Mouse (Mus musculus) R1 (cell line): ENCODE data around the gene Tspan7.

Source experiments
- DNase-seq: peaks from one replicate; pipeline ENCODE4 v3.0.0-alpha.2; 2018; ENCODE audit warnings: low read depth, low spot score

The Tspan7 gene

DNA sequence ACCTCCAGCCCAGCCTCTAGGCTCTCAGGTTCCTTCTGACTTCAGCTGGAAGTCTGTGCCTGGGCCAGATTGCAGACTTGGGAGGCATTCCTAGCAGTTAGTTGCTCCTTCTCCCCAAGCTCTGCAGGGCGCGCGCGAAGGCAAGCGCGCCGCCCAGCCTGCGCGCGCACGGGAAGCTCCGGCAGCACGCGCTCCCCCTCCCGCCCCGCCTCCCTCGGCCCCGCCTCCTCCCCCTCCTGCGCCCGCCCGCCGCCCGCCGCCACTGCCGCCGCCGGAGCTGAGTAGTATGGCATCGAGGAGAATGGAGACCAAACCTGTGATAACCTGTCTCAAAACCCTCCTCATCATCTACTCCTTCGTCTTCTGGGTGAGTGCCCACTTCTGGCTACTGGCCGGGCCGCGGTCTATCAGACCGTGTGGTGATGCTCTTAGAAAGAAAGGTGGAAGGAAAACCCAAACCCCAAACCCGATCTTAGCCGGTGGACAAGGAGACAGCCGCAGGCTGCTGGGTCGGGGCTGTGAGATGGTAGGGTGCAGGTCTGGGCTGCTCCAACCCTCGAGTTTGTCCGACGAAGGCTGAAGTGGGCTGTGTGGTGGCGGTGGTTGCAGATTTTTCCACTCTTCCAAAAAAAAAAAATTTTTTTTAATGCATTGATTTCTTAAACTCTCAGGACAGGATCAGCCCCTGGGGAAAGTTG is at the start of gene Tspan7:
Gene Tspan7, plus strand, starts transcription at position 287 of the 698 bp plus-strand sequence.
- DNase-seq = peak; percentile 36

- no peak for DNase-seq
These were observed 35.5 kb upstream of the Tspan7 start for GRCm38 (mm10) chrX:10449323-10449980.

GRCm38 (mm10) chrX:10450143-10451060 is 34.6 kb upstream of the Tspan7 start:
- DNase-seq = no peak

DNA sequence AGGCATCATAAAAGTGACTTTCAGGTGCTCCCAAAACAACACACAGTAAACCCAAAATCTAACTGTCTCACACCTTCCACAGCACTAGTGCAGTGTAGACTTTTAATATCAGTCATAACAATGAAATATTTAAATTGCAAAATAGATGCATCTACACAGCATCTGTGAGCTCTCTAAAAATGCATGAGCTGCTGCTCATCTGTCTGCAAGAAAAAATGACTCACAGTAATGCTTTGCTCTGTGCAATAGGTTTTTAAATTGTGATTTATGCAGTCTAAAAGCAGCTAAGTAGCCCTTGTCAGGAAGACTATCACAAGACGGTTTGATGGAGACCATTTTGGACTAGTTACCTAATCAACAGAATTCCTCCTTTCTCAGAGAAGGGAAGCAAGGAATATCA is 31.2 kb upstream of the Tspan7 start:
- DNase-seq = no peak

GRCm38 (mm10) chrX:10457256-10457655 is 27.7 kb upstream of the Tspan7 start:
- no peak for DNase-seq

DNA sequence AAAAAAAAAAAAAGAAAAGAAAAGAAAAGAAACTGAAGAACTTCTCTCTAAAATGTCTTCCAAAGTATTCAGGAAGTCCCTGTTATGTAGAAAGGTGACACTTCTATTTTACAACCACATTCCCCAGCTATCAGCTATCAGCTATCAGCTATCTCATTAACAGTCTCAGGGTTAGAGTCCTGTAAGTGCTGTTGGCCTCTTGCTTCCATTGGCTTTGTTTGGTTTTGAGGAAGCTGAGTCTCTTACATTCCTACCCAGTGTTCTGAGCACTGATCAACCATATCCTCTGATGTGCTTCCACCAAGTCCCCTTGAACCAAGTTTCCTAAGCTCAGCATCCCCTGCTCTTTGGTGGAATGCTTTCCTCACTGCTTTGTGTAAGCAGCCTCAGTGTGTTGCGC is 7.9 kb upstream of the Tspan7 start:
- DNase-seq = no peak

DNA sequence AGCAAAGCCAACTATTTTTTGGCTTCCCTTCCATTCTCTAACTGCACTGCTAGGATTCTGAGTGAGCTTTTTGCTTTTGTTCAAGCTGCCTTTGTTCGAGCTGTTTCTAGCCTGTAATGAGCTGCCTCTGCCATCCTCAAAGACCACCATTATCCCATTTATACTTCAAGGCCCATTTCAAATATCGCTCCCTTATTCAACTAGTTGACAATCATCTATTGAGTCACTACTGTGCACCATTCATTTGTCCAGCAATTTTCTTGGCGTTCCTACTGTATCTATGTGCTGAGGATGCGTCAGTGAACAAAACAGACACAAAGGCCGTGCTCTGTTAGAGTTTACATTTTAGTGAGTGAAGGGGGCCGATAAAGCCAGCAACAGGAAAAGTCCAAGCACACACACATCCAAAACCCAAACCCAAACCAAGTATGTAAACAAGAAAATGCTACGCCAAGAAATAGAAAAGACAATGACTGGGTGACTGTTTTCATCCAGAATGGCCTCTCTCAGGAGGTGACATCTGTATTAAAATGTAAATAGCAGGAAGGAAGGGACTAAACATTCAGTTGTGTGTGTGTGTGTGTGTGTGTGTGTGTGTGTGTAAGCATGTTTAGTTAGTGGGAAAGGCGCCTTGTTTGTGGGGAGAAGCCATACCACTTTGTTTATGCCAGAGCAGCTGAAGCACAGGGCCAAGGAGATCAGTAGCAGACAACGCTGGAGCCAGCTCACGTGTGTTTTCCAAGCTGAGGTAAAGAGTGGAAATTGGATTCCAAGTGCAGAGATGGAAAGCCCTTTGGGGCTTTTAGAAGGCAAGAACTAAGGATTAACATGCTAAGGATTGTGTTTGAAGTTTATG is 5.7 kb upstream of the Tspan7 start:
- DNase-seq = no peak

DNA sequence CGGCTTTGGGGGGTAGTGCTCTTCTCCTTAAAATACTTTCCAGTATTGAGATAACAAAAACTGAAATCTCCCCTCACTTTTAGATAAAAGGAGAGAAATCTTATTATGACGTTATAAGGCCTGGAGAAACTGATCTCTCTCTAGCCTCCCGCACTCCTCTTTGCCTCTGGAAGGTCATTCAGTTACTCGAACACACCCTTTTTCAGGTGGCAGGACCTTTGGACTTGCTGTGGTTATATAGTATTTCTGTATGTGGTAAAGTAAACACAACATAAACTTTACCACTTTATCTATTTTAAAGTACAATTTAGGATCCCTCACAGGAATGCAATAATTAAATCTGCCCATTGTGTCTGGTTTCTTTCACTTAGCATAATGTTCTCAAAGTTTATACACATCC is 5.0 kb upstream of the Tspan7 start:
- DNase-seq = no peak

DNA sequence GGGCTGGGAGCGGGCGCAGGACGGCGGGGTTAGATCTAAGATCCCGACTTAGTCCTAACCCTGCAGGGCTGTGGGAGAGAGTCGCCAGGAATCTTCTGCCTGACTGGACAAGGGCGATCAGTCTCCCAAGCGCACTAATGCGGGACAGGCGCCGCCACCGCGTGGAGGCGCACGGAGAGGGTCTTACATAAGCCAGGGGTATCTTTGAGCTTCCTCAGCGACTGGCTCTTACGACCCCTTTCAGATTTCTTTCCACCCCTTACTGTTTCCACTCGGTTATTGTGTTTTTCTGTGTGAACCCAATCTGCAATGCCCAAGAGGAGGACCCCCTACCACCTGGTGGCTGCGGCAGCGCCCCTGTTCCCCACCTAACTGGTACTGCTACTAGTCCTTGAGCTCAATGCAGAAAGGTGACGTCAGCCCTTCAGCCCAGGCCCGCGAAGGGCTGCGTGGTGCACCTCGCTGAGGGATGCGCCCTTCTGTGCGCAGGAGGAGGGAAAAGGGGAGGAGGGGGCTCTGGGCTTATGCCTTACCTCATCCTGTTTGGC is 780 bp downstream of the Tspan7 start:
- DNase-seq = peak; percentile 8

DNA sequence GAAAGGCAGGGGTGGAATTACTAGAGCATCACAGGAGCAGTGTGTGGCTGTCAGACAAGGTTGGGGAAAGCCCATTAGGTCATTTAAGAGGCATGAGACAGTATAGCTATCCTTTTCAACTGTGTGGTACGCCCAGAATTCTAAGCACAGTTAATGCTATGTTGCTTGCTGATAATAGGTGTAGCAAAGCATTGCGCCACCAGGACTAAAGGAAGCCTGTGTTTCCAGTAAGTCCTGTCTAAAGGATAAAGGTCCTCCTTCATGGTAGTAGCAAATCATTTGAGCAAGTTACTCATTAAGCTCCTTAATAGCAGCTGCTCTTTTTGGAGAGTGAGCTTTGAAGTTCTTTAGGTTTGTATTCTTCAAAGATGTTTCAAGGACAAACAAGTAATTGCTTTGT is 13.6 kb downstream of the Tspan7 start:
- DNase-seq = no peak

- no peak for DNase-seq
These were observed 17.7 kb downstream of the Tspan7 start for GRCm38 (mm10) chrX:10502616-10503015.

DNA sequence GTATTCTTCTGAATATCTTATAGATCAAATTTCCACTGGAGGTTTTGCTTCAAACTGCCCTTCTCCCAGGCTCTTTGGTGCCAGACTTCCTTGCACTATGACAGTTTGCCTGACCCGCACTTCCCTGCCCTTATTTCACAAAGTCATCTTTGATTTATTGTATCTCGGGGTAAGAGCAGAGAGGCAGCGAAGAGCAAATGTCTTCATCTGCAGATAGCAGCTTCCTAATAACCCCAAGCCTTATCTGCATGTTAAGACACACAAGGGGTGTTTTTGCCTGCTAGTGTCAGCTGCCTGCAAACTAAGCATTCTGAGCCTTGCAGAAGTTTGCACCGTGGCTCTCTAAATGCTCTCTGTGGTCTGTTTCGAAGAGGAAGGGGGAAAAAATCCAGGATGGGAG is 29.5 kb downstream of the Tspan7 start:
- DNase-seq = no peak

GRCm38 (mm10) chrX:10514971-10515370 is 30.0 kb downstream of the Tspan7 start:
- no peak for DNase-seq

GRCm38 (mm10) chrX:10516448-10516847 is 31.5 kb downstream of the Tspan7 start:
- no peak for DNase-seq

DNA sequence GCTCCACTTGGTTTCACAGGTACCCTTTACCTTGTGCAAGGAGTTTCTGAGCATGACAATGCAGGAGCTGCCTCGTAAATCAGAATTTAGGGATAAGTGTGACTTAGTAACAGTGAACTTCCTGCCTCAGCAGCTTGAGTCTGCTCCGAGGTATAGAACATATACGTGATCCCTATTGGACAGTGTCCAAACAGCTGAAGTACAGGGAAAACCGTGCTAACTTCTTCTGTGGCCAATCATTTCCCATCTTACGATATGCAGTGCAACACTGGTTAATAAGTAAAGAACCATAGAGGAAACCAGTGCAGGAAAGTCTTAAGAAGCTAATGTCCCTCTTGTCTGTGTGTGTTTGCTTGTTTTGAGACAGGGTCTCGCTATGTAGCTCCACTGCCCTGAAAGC is 32.0 kb downstream of the Tspan7 start:
- no peak for DNase-seq

DNA sequence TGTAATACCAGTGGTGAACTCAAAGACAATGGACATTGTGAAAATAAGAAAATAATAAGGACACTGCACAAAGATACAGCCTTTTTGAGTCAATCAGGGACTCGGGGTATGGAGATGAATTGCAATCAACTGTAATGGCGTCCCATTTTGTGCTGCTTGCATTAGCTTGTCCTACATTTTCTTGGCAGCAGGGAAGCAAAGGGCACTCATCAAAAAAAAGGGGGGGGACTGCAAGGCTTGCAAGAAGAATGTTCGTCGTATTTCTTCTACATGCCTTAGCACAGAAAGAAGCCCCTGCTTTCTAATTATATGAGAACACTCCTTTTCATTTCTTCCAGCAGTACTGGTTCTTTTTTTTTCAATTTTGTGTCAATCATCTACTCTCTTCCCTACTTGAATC is 32.8 kb downstream of the Tspan7 start:
- no peak for DNase-seq

DNA sequence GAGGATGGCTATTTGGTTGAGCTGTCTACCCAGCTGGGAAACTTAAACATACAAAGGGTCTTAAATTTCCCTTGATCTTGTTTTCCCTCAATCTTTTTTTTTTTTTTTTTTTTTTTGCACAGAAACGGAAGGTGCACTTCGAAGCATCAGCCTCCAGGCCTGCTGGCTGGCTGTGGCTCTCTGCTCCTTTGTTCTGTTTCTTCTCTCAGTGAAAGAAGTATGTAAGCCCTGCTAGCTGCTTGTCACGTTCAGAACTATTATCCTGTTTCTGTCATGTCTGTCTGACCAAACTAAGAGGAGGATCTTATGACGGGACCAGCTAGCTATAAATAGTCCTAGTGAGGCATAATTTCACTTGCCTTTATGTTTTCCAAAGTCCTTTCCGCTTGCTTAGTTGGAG is 33.6 kb downstream of the Tspan7 start:
- no peak for DNase-seq

GRCm38 (mm10) chrX:10535450-10535849 is 50.5 kb downstream of the Tspan7 start:
- peak; percentile 58 for DNase-seq

DNA sequence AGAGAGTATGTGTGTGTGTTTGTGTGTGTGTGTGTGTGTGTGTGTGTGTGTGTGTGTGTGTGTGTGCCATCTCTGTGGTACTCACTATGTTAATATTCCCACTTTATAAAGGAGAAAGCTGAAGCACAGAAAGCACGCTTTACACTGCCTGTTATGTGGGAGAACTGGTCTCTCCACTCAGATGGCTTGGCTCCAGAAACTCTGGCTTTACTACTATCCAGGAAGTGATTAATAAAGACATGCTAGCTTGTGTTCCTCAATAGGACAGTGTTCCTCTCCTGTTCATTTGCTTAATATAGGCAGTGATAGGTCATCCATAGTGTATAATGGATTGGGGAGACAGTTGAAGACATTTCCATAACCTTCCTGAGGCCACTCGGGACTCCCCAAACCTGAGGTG is 54.1 kb downstream of the Tspan7 start:
- DNase-seq = no peak

DNA sequence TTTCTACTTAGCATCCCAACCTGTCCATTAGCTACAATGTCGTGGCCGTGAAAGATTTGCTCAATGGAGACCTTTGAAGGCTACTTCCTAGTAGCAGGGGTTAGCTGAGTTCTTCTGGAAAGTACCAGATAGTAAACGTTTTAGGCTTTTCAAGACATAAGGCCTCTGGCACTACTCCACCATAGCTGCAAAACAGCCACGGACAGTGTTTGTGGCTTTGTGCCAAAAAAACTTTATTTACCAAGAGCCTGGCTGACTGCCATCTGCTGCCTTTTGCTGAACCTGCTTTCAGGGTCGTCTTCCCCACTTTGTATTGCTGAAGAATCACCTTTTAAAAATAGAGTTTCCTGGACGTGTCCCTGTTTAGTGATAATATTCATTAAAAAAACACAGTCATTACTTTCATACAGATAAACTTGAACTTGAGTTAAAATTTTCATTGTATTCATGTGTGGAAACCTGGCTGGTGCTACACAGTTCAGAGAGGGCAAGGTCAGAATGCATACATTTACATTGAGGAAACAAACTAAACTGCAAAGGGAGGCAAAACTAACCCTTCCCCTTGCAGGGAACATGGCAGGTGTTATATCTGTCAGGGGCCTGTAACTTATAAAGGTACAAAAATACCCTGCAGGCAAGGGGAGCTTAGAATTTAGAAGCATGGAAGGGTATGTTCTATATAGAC is 54.7 kb downstream of the Tspan7 start:
- no peak for DNase-seq

- no peak for DNase-seq
These were observed 61.9 kb downstream of the Tspan7 start for GRCm38 (mm10) chrX:10546840-10547239.
